14 mouse cellular contexts compared by ENCODE assay signal in genomic region chr13:101742596-101742995, GRCm38 (mm10). TPM values are rescaled to one million over a fixed set of nuclear protein-coding genes. Genes with fewer than 3 reads are reported as not detected.
DNase-seq lines count a peak whose midpoint lies in the region; ATAC-seq and TF ChIP-seq lines count a peak whose summit lies in the region.
"Had no signal": no experiment of that assay in that cellular context is flagged by ENCODE, and none has a peak within 500 bp of the region (broad histone marks: within the 10 kb centered on the region; RNA-seq: fewer than 3 reads in every experiment).

No protein-coding gene starts in this region.

- TF ChIP-seq EP300 in liver, embryonic 14.5 days (IDR thresholded peaks at IDR 0.05; ENCODE audit: low read depth) = no peak
- TF ChIP-seq EP300 in stomach, postnatal 0 days (optimal IDR thresholded peaks at IDR 0.05) = no peak

- no peak for ATAC-seq in heart, embryonic 15.5 days (replicated peaks; ENCODE audit: insufficient number of reproducible peaks, insufficient read depth, low FRiP score, low read depth)
- ATAC-seq in liver, embryonic 14.5 days (ENCODE audit: insufficient read depth) = no peak
- ATAC-seq in stomach, postnatal 0 days (ENCODE audit: low FRiP score, low TSS enrichment) = no peak
- ATAC-seq in midbrain, embryonic 16.5 days = no peak

- peak overlapping the region; percentile 14; the same call in 1 of the 2 replicates for H3K27ac ChIP-seq in heart, embryonic 15.5 days
- no peak overlapping the region for H3K27ac ChIP-seq in liver, embryonic 14.5 days
- H3K27ac ChIP-seq in stomach, postnatal 0 days (replicated peaks) = peak overlapping the region; percentile 5; the same call in 1 of the 2 replicates
- H3K27ac ChIP-seq in midbrain, embryonic 16.5 days (ENCODE audit: low read length) = no peak overlapping the region
- H3K27ac ChIP-seq: embryonic facial prominence, embryonic 12.5 days had no signal

- no peaks in the 10 kb centered on the region; the same call in 1 of the 2 replicates for H3K36me3 ChIP-seq in heart, embryonic 15.5 days
- no peaks in the 10 kb centered on the region for H3K36me3 ChIP-seq in liver, embryonic 14.5 days (replicated peaks; ENCODE audit: control insufficient read depth, insufficient read depth, low read depth)
- H3K36me3 ChIP-seq in stomach, postnatal 0 days (ENCODE audit: control insufficient read depth, insufficient read depth, low read length) = peaks cover 4% of the 10 kb centered on the region; the same call in 1 of the 2 replicates
- H3K36me3 ChIP-seq in midbrain, embryonic 16.5 days (ENCODE audit: control insufficient read depth, insufficient read depth, low read length) = no peaks in the 10 kb centered on the region
- H3K36me3 ChIP-seq: embryonic facial prominence, embryonic 12.5 days had no signal

- H3K9ac ChIP-seq in heart, embryonic 15.5 days = no peak overlapping the region
- no peak overlapping the region for H3K9ac ChIP-seq in liver, embryonic 14.5 days (replicated peaks)
- H3K9ac ChIP-seq in stomach, postnatal 0 days (ENCODE audit: low read length) = no peak overlapping the region
- no peak overlapping the region for H3K9ac ChIP-seq in midbrain, embryonic 16.5 days (ENCODE audit: low read depth, low read length)
- H3K9ac ChIP-seq: embryonic facial prominence, embryonic 12.5 days had no signal

- peaks cover 36% of the 10 kb centered on the region for H3K4me1 ChIP-seq in heart, embryonic 15.5 days (replicated peaks)
- H3K4me1 ChIP-seq in liver, embryonic 14.5 days (replicated peaks; ENCODE audit: control insufficient read depth in 2 of 2, insufficient read depth in 2 of 2, low read length in 1 of 2) = peaks cover 0 to 25% of the 10 kb centered on the region in 2 experiments; a peak in 3 of 4 replicates
- H3K4me1 ChIP-seq in stomach, postnatal 0 days (replicated peaks; ENCODE audit: control insufficient read depth, insufficient read depth) = peaks cover 18% of the 10 kb centered on the region; the same call in 1 of the 2 replicates
- peaks cover 2% of the 10 kb centered on the region; the same call in 1 of the 2 replicates for H3K4me1 ChIP-seq in midbrain, embryonic 16.5 days (ENCODE audit: control insufficient read depth, insufficient read depth, low read length)

- H3K4me2 ChIP-seq in heart, embryonic 15.5 days = no peak overlapping the region
- H3K4me2 ChIP-seq in liver, embryonic 14.5 days (ENCODE audit: low read depth) = peak overlapping the region; percentile 20; the same call in 1 of the 2 replicates
- no peak overlapping the region for H3K4me2 ChIP-seq in stomach, postnatal 0 days (replicated peaks; ENCODE audit: low read depth)
- H3K4me2 ChIP-seq in midbrain, embryonic 16.5 days (ENCODE audit: low read length) = no peak overlapping the region
- H3K4me2 ChIP-seq: embryonic facial prominence, embryonic 12.5 days had no signal

- H3K4me3 ChIP-seq in heart, embryonic 15.5 days = no peak overlapping the region
- H3K4me3 ChIP-seq in liver, embryonic 14.5 days (ENCODE audit: insufficient read depth in 1 of 2, low read depth in 2 of 2, low read length in 2 of 2) = no peak overlapping the region
- H3K4me3 ChIP-seq in stomach, postnatal 0 days (ENCODE audit: low read depth, low read length) = no peak overlapping the region
- no peak overlapping the region for H3K4me3 ChIP-seq in midbrain, embryonic 16.5 days (ENCODE audit: low read depth, low read length)
- H3K4me3 ChIP-seq: embryonic facial prominence, embryonic 12.5 days had no signal

- 55% methylated on average over 6 of the region's 6 CpGs for WGBS in heart, embryonic 15.5 days
- WGBS in liver, embryonic 14.5 days (ENCODE audit: insufficient replicate concordance) = 17% methylated on average over 6 of the region's 6 CpGs
- WGBS in stomach, postnatal 0 days = 9% methylated on average over 6 of the region's 6 CpGs
- WGBS in midbrain, embryonic 16.5 days = 79% methylated on average over 6 of the region's 6 CpGs

- no peak for DNase-seq in heart, adult 9 months (ENCODE audit: low spot score in 2 of 2)
- DNase-seq in lung, postnatal 10 days = peak; percentile 64
- DNase-seq in lung, adult 18-20 months = no peak
- no peak for DNase-seq in liver, embryonic 14.5 days (ENCODE audit: low read depth in 3 of 3, low spot score in 3 of 3)
- no peak for DNase-seq in stomach, postnatal 0 days (ENCODE audit: low spot score)
- DNase-seq in layer of hippocampus, adult 9-10 months (ENCODE audit: low spot score) = no peak
- DNase-seq: adrenal gland, postnatal 36 days; cerebellum, adult 8-10 months; kidney, postnatal 25 days; right cerebral cortex, adult 18-20 months; thymus, postnatal 4 days had no signal

- TF ChIP-seq CTCF in liver, embryonic 14.5 days (IDR thresholded peaks at IDR 0.05; ENCODE audit: low read depth) = no peak
- no peak; the same call in 1 of the 2 replicates for TF ChIP-seq CTCF in stomach, postnatal 0 days (IDR thresholded peaks at IDR 0.05; ENCODE audit: low read depth)

- H3K9me3 ChIP-seq in heart, embryonic 15.5 days (replicated peaks) = no peaks in the 10 kb centered on the region
- H3K9me3 ChIP-seq in liver, embryonic 14.5 days (ENCODE audit: control insufficient read depth, low read length) = no peaks in the 10 kb centered on the region
- H3K9me3 ChIP-seq in stomach, postnatal 0 days (ENCODE audit: control insufficient read depth, low read length) = no peaks in the 10 kb centered on the region
- H3K9me3 ChIP-seq in midbrain, embryonic 16.5 days (replicated peaks; ENCODE audit: control insufficient read depth, low read length, poor library complexity, severe bottlenecking) = no peaks in the 10 kb centered on the region
- H3K9me3 ChIP-seq: embryonic facial prominence, embryonic 12.5 days had no signal

- no peaks in the 10 kb centered on the region for H3K27me3 ChIP-seq in heart, embryonic 15.5 days
- no peaks in the 10 kb centered on the region for H3K27me3 ChIP-seq in liver, embryonic 14.5 days (ENCODE audit: control insufficient read depth, insufficient read depth, low read length)
- no peaks in the 10 kb centered on the region for H3K27me3 ChIP-seq in stomach, postnatal 0 days (ENCODE audit: control insufficient read depth, insufficient read depth, low read length)
- H3K27me3 ChIP-seq in midbrain, embryonic 16.5 days (ENCODE audit: control insufficient read depth, insufficient read depth, low read depth, low read length) = no peaks in the 10 kb centered on the region
- H3K27me3 ChIP-seq: embryonic facial prominence, embryonic 12.5 days had no signal

RNA-seq across cellular contexts. Expression of gene Pik3r1, which starts 25.4 kb away (rescaled TPM):
- 20.2 and 23.8 TPM in 2 replicates for polyA plus RNA-seq in heart, embryonic 15.5 days (2015; fragmentation: Nextera tagmentation; extraction: Ambion mirVana)
- polyA plus RNA-seq in liver, embryonic 14.5 days (2012; rRNA removed) = 6.6 and 10.3 TPM in 2 replicates
- 23.7 and 25.5 TPM in 2 replicates for polyA plus RNA-seq in liver, embryonic 14.5 days (2014; fragmentation: Nextera tagmentation; extraction: Ambion mirVana)
- 36.0 and 44.6 TPM in 2 replicates for polyA plus RNA-seq in stomach, postnatal 0 days (2015; fragmentation: Nextera tagmentation; extraction: Ambion mirVana)
- polyA plus RNA-seq in midbrain, embryonic 16.5 days (2015; fragmentation: Nextera tagmentation; extraction: Ambion mirVana) = 45.7 and 49.1 TPM in 2 replicates

Comparison
In these comparisons a context has a peak if more than half of its experiments do, and no peak if none do; other contexts are left out.
1. H3K27ac ChIP-seq: peak in heart, embryonic 15.5 days (single experiment) and stomach, postnatal 0 days (single experiment); none in liver, embryonic 14.5 days (single experiment) and midbrain, embryonic 16.5 days (single experiment).